Mouse (Mus musculus) 416B (cell line): ENCODE measurements at regions not wholly inside any gene's neighbourhood (a gene's known extent, or its start where the extent isn't known, plus 50 kb on each side); places are given as distances from the start of the nearest gene placed in this dataset.

Experiments used
- DNase-seq: peaks from one replicate; pipeline ENCODE4 v3.0.0; 2011; ENCODE audit warnings: low read depth

GRCm38 (mm10) chr9:79111326-79111725 is 496.0 kb downstream of the Cd109 start:
- no peak for DNase-seq

GRCm38 (mm10) chr9:79140970-79141369 is 525.6 kb downstream of the Cd109 start:
- DNase-seq = no peak

GRCm38 (mm10) chr9:79146004-79146403 is 530.7 kb downstream of the Cd109 start:
- DNase-seq = no peak

- DNase-seq = no peak
Observed at GRCm38 (mm10) chr9:79165596-79165995, 550.2 kb downstream of the Cd109 start.

GRCm38 (mm10) chr9:79173036-79173435 is 545.6 kb downstream of the Col12a1 start:
- DNase-seq = no peak

- no peak for DNase-seq
Observed at GRCm38 (mm10) chr9:79179954-79180353, 538.7 kb downstream of the Col12a1 start.

GRCm38 (mm10) chr9:79195420-79195819 is 523.2 kb downstream of the Col12a1 start:
- DNase-seq = no peak

- no peak for DNase-seq
Observed at GRCm38 (mm10) chr9:79201755-79202154, 516.9 kb downstream of the Col12a1 start.

- peak; percentile 23 for DNase-seq
Observed at GRCm38 (mm10) chr9:79213364-79213763, 505.3 kb downstream of the Col12a1 start.

- DNase-seq = peak; percentile 5
Observed at GRCm38 (mm10) chr9:79215986-79216385, 502.6 kb downstream of the Col12a1 start.

- DNase-seq = no peak
Observed at GRCm38 (mm10) chr9:79216432-79216831, 502.2 kb downstream of the Col12a1 start.

GRCm38 (mm10) chr9:79233081-79233480 is 485.6 kb downstream of the Col12a1 start:
- no peak for DNase-seq

GRCm38 (mm10) chr9:79233751-79234150 is 484.9 kb downstream of the Col12a1 start:
- no peak for DNase-seq

- DNase-seq = no peak
Observed at GRCm38 (mm10) chr9:79269646-79270213, 448.9 kb downstream of the Col12a1 start.

GRCm38 (mm10) chr9:79270256-79270655 is 448.4 kb downstream of the Col12a1 start:
- DNase-seq = no peak

GRCm38 (mm10) chr9:79287849-79288248 is 430.8 kb downstream of the Col12a1 start:
- no peak for DNase-seq

- no peak for DNase-seq
Observed at GRCm38 (mm10) chr9:79295306-79295705, 423.3 kb downstream of the Col12a1 start.

GRCm38 (mm10) chr9:79301580-79301979 is 417.1 kb downstream of the Col12a1 start:
- no peak for DNase-seq

- no peak for DNase-seq
Observed at GRCm38 (mm10) chr9:79310591-79310990, 408.0 kb downstream of the Col12a1 start.

- DNase-seq = no peak
Observed at GRCm38 (mm10) chr9:79317411-79317810, 401.2 kb downstream of the Col12a1 start.

- DNase-seq = no peak
Observed at GRCm38 (mm10) chr9:79346371-79347096, 372.1 kb downstream of the Col12a1 start.

- no peak for DNase-seq
Observed at GRCm38 (mm10) chr9:79392020-79392419, 326.6 kb downstream of the Col12a1 start.

- DNase-seq = no peak
Observed at GRCm38 (mm10) chr9:79414989-79415388, 303.6 kb downstream of the Col12a1 start.

GRCm38 (mm10) chr9:79430417-79430816 is 288.2 kb downstream of the Col12a1 start:
- DNase-seq = no peak
